Mouse (Mus musculus) lung, embryonic 14.5 days (tissue): ENCODE results near the gene Rln1. TPM values are rescaled to one million over a fixed set of nuclear protein-coding genes. Genes with fewer than 3 reads are reported as not detected.
A peak's percentile ranks its signal among the peaks of the same experiment; 100 is the strongest.

Source experiments
- ATAC-seq: fragments of 200-750 bp; cut with Nextera tagmentation; 2 replicates; pipeline ENCODE4 v1.8.0; 2017; ENCODE audit warnings: mild to moderate bottlenecking, moderate TSS enrichment, moderate library complexity; ENCODE audit not compliant: insufficient read depth
- DNase-seq: peaks from one replicate; pipeline ENCODE4 v3.0.0-alpha.2; 2015
- H3K27ac ChIP-seq: fragments of 300-500 bp; sonication (generic); 2 replicates; pipeline ENCODE4 v1.5.1; 2014; ENCODE audit warnings: low read depth, mild to moderate bottlenecking, moderate library complexity
- H3K27me3 ChIP-seq: fragments of 300-500 bp; sonication (generic); 2 replicates; pipeline ENCODE4 v1.6.1; 2014; ENCODE audit warnings: low read length, control low read depth; ENCODE audit not compliant: insufficient read depth
- H3K36me3 ChIP-seq: fragments of 300-500 bp; sonication (generic); 2 replicates; pipeline ENCODE4 v1.6.1; 2014; ENCODE audit warnings: control low read depth; ENCODE audit not compliant: insufficient read depth
- H3K4me1 ChIP-seq: fragments of 300-500 bp; sonication (generic); 2 replicates; pipeline ENCODE4 v1.6.1; 2014; ENCODE audit warnings: antibody characterized with exemption, control low read depth; ENCODE audit not compliant: insufficient read depth
- H3K4me2 ChIP-seq: fragments of 300-500 bp; sonication (generic); 2 replicates; pipeline ENCODE4 v1.6.1; 2014; ENCODE audit warnings: mild to moderate bottlenecking
- H3K4me3 ChIP-seq: fragments of 300-500 bp; sonication (generic); 2 replicates; pipeline ENCODE4 v1.5.1; 2014; ENCODE audit warnings: low read depth, low read length
- H3K9ac ChIP-seq: fragments of 300-500 bp; sonication (generic); 2 replicates; pipeline ENCODE4 v1.6.1; 2014
- H3K9me3 ChIP-seq: fragments of 300-500 bp; sonication (generic); 2 replicates; pipeline ENCODE4 v1.6.1; 2016; ENCODE audit warnings: low read depth, low read length, control low read depth
- CTCF ChIP-seq: IDR thresholded peaks from 2 replicates; pipeline ENCODE4 v1.5.1; 2016; ENCODE audit warnings: antibody characterized with exemption, low read depth
- WGBS: fragments of 180-500 bp; shearing (Covaris S2); extraction: QIAGEN DNeasy Blood & Tissue Kit; methylation state at CpG from one replicate; pipeline ENCODE4 v1.1.7; 2014; 5-methylcytosine and 5-hydroxymethylcytosine counted together
- polyA plus RNA-seq: library from polyadenylated mRNA; unstranded; fragments of >200 nt; fragmentation: Nextera tagmentation; extraction: Ambion mirVana; gene quantifications from 2 replicates; pipeline ENCODE4 v1.2.1, GENCODE M21; 2014

Gene Rln1
- polyA plus RNA-seq, 1 experiment from 2014 or later = not detected

DNA sequence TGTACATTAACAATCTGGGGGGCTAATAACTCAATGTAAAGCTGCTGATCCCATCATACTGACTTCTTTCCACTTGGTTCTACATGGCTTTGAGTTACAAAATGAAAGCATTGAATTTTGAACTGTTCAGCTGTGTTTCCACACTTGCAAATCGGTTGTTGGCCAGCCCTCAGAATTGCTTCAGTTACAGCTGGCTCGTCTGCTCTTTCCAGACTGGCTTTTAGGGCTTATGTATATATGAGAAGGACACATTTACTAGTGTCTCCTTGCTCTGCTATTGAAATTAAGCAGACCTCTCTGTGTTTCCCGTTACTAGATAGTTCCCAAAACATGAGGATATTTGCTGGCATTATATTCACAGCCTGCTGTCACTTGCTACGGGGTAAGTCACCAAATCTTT lies 37.7 kb upstream of the Rln1 start:
- Histone ChIP-seq H3K9me3 (no peaks in the 10 kb centered on the region), H3K9ac (no peak overlapping the region), H3K36me3 (no peaks in the 10 kb centered on the region), H3K27me3 (no peaks in the 10 kb centered on the region), H3K4me2 (no peak overlapping the region), H3K4me3 (no peak overlapping the region), H3K27ac (no peak overlapping the region), H3K4me1 (no peaks in the 10 kb centered on the region)
- no peak for ATAC-seq
- TF ChIP-seq CTCF = no peak
- 61% methylated on average over 4 of the region's 4 CpGs for WGBS
- DNase-seq = peak; percentile 28

DNA sequence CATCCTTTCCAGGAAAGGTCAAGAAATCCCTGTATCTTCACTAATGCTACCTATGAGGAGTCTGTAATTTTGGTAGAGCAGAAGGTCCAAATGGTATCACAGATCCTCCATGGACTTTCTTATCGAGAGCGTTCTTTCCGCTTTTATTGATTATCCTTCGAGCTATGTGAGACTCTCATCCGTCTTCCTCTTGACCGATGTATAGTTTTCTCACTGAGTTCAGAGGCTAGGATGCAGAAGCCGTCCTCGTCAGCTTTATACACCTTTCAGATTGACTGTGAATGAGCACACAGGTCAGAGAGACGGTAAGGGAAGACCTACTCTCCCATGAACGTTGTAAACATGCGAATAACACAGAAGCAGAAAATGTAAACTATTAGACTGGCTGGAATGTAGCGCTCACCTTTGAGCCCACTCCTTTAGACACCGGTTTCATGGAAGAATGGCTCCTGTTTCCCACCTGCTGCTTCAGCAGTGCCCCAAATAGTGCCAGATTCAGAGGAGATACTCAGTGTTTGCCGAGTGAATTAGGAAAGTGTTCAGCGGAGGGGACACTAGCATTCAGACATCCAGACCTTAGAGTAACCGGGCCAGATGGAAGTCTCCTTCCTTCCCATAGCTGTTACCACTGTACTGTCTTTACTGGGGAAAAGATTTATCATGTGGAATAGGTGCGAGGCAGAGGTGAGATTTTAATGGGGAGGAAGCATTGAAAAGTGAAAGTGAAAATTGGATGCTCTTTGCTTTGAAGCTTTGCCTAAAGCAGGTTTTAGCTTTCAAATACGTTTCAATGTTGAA lies 37.0 kb upstream of the Rln1 start:
- TF ChIP-seq CTCF = no peak
- H3K27me3 ChIP-seq = no peaks in the 10 kb centered on the region
- H3K9ac ChIP-seq = no peak overlapping the region
- H3K4me3 ChIP-seq = no peak overlapping the region
- ATAC-seq (no peak), DNase-seq (no peak)
- 0 out of 2 replicates have a peak, but pooled peaks cover 2% of the 10 kb centered on the region for H3K4me1 ChIP-seq
- no peaks in the 10 kb centered on the region for H3K9me3 ChIP-seq
- H3K27ac ChIP-seq = no peak overlapping the region
- 64% methylated on average over 18 of the region's 18 CpGs for WGBS
- no peaks in the 10 kb centered on the region for H3K36me3 ChIP-seq
- no peak overlapping the region for H3K4me2 ChIP-seq

DNA sequence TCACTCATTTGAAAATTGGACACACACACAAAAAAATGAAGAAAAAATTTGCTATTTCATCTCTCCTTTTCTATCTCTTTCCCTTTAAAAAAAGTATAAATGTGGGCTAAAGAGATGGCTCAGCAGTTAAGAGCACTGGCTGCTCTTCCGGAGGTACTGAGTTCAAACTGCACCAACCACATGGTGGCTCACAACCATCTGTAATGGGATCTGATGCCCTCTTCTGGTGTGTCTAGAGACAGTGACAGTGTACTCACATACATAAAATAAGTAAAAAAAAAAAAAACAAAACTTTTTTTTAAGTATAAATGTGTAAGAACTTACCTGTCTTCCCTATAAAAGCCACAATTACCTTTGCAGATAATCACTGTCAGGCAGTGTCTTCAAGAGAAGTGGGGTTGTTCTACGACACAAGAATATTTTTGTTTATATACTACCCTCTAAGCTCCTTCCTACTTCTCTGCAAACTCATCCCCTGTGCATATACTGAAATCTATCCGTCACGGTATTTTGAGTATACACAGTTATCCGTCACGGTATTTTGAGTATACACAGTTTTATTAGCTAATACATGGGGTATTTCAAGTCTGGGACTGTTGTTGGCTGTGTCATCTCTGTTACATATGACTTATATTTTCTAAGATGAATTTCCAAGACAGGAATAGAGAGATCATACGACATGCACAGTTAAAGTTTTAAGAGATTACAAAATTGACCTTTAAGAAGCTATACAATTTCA lies 36.2 kb upstream of the Rln1 start:
- 82% methylated on average over 7 of the region's 7 CpGs for WGBS
- DNase-seq = no peak
- TF ChIP-seq CTCF = no peak
- 0 out of 2 replicates have a peak, but pooled peaks cover 3% of the 10 kb centered on the region for H3K4me1 ChIP-seq
- no peak overlapping the region for H3K27ac ChIP-seq
- H3K27me3 ChIP-seq = no peaks in the 10 kb centered on the region
- ATAC-seq = no peak
- no peaks in the 10 kb centered on the region for H3K9me3 ChIP-seq
- no peak overlapping the region for H3K9ac ChIP-seq
- H3K4me3 ChIP-seq = no peak overlapping the region
- H3K4me2 ChIP-seq = no peak overlapping the region
- no peaks in the 10 kb centered on the region for H3K36me3 ChIP-seq

DNA sequence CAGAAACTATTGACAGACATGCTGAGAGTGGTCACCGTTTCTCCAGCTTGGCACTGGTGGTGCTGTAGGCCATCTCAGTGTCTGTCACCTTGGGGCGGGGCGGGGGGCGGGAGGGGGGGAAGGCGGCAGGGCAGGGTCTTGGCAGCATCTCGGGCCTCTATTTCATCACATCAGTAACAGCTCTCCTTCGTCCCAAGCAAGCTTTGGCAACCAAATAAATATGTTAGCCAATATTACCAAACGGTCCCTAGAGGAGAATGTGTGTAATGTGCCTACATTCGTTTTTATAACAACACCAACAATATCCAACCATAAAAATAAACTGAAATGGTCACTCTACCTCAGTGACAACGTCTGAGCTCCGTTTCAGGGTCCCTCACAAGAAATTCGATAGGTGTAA lies 35.6 kb upstream of the Rln1 start:
- Histone ChIP-seq H3K27ac (no peak overlapping the region), H3K9ac (no peak overlapping the region), H3K4me1 (0 out of 2 replicates have a peak, but pooled peaks cover 3% of the 10 kb centered on the region), H3K27me3 (no peaks in the 10 kb centered on the region), H3K9me3 (no peaks in the 10 kb centered on the region), H3K4me2 (no peak overlapping the region), H3K4me3 (no peak overlapping the region), H3K36me3 (no peaks in the 10 kb centered on the region)
- DNase-seq (no peak), ATAC-seq (no peak)
- WGBS = 57% methylated on average over 12 of the region's 12 CpGs
- TF ChIP-seq CTCF = no peak

DNA sequence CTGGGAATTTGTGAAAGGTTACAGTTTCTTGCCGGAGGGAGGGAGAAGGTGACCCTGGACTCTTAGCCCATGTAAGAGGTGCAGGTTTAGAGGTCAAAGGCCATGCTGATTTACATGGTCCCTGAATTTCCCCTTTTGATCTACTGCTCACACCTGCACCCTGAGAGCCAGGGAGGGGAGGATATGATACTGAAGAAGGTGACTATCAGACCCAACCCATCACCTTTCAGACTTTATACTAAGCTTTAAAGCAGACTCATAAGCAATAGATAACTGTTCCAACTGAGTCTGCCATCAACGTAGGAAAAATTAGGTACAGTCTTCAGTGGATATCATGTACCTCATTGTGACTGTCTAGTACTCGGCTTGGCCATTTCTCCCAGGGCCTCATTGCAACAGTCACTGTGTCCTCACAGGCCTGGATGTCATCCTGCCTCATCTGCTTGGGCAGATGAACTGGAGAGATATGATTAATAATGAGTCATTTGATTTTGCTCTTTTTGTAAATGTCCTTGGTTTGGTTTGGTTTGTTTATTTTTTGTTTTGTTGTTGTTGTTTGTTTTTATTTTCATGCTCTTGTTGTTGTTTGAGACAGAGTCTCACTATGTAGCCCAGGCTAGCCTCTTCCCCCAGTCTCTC lies 34.3 kb upstream of the Rln1 start:
- 86% methylated on average over 3 of the region's 3 CpGs for WGBS
- Histone ChIP-seq H3K9ac (no peak overlapping the region), H3K4me3 (no peak overlapping the region), H3K4me1 (0 out of 2 replicates have a peak, but pooled peaks cover 3% of the 10 kb centered on the region), H3K4me2 (no peak overlapping the region), H3K27me3 (no peaks in the 10 kb centered on the region), H3K27ac (no peak overlapping the region), H3K9me3 (no peaks in the 10 kb centered on the region), H3K36me3 (no peaks in the 10 kb centered on the region)
- DNase-seq (no peak), ATAC-seq (no peak)
- TF ChIP-seq CTCF = no peak

DNA sequence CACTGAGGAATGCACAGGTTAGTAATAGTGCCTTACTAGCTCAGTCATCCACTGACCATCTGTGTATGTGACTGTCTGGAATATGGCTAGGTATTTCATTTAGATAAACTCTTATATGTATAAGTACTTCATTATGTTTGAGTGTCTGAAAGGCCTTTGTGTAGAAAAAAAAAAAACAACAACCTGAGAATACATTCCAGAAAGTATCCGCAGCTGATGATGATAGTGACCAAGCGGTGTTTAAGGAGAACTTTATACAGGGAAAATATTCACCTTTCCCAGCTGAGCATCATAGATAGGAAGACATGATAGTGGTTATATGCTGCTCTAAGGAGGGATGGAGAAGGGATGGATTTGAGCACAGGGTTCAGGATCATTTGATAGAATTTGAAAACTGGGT lies 33.6 kb upstream of the Rln1 start:
- Histone ChIP-seq H3K27ac (no peak overlapping the region), H3K4me2 (no peak overlapping the region), H3K9ac (no peak overlapping the region), H3K27me3 (no peaks in the 10 kb centered on the region), H3K4me3 (no peak overlapping the region), H3K36me3 (no peaks in the 10 kb centered on the region), H3K4me1 (0 out of 2 replicates have a peak, but pooled peaks cover 3% of the 10 kb centered on the region), H3K9me3 (no peaks in the 10 kb centered on the region)
- 83% methylated on average over 2 of the region's 2 CpGs for WGBS
- ATAC-seq (no peak), DNase-seq (no peak)
- no peak for TF ChIP-seq CTCF

DNA sequence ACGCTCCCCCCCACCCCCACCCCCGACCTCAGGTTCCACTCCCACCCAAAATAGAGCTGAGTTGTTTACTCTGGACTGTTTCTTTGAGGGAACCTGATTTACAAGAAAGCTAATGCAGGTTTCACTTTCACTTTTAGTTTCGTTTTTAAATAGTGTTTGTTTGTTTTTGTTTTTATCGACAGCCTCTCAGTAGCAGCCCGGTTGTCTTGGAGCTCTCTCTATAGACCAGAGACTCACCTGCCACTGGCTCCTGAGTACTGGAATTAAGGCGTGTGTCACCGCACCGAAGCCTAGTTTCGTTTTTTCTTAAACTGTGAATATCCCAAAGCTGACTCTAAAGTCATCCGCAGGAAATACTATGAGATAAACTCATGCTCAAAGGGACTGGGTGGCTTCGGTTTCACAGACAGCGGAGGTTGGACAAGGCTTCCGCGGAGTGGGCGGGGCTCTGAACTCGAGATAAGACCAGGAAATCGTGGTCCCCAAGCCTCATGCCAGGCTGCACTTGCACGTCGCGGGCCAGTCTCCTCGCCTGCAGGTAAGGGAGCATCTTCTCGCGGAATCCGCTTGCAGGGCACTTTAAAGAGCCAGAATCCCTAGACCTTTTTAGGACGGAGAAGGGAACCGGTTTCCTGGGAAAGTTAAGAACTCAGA lies 32.6 kb upstream of the Rln1 start, which contains the start of the genes Plgrkt and Cd274:
Plgrkt (minus strand) TSS at position 422 of the 654 bp plus-strand sequence.
Cd274 (plus strand) TSS at position 487 of the 654 bp plus-strand sequence.
- DNase-seq (peak; percentile 85), ATAC-seq (peak; percentile 70)
- no peaks in the 10 kb centered on the region for H3K27me3 ChIP-seq
- H3K9ac ChIP-seq = peak within 1 kb of the TSS; percentile 45
- H3K36me3 ChIP-seq = no peaks in the 10 kb centered on the region
- no peak within 1 kb of the TSS for H3K27ac ChIP-seq
- peak within 1 kb of the TSS; percentile 52 for H3K4me3 ChIP-seq
- H3K9me3 ChIP-seq = no peaks in the 10 kb centered on the region
- H3K4me2 ChIP-seq = peak within 1 kb of the TSS; percentile 85
- WGBS = 2% methylated on average over 26 of the region's 26 CpGs
- no peak for TF ChIP-seq CTCF
- H3K4me1 ChIP-seq = 0 out of 2 replicates have a peak, but pooled peaks cover 3% of the 10 kb centered on the region
